11 mouse cellular contexts compared by ENCODE assay signal in genomic region chrX:159629203-159629602, GRCm38 (mm10). TPM values are rescaled to one million over a fixed set of nuclear protein-coding genes. Genes with fewer than 3 reads are reported as not detected.
DNase-seq lines count a peak whose midpoint lies in the region; ATAC-seq and TF ChIP-seq lines count a peak whose summit lies in the region.
"Had no signal": no experiment of that assay in that cellular context is flagged by ENCODE, and none has a peak within 500 bp of the region (broad histone marks: within the 10 kb centered on the region; RNA-seq: fewer than 3 reads in every experiment).

No protein-coding gene starts in this region.

- peak overlapping the region; percentile 85; the same call in 1 of the 2 replicates for H3K4me2 ChIP-seq in heart, postnatal 0 days (ENCODE audit: low read depth, low read length)
- H3K4me2 ChIP-seq in stomach, embryonic 14.5 days (replicated peaks; ENCODE audit: low read depth, low read length) = peak overlapping the region; percentile 46
- no peak overlapping the region for H3K4me2 ChIP-seq in stomach, postnatal 0 days (replicated peaks; ENCODE audit: low read depth)
- peak overlapping the region; percentile 91 for H3K4me2 ChIP-seq in liver, embryonic 13.5 days

- ATAC-seq in heart, postnatal 0 days (ENCODE audit: insufficient read depth, low read depth) = no peak
- ATAC-seq in stomach, embryonic 14.5 days (ENCODE audit: insufficient number of reproducible peaks, insufficient read depth, low FRiP score, low read depth) = no peak
- ATAC-seq in stomach, postnatal 0 days (ENCODE audit: low FRiP score, low TSS enrichment) = no peak
- no peak for ATAC-seq in liver, embryonic 13.5 days (ENCODE audit: low read depth)

- DNase-seq in heart, postnatal 0 days (ENCODE audit: low spot score) = no peak
- DNase-seq in heart, adult 9 months (ENCODE audit: low spot score in 2 of 2) = no peak
- DNase-seq in stomach, postnatal 0 days (ENCODE audit: low spot score) = no peak
- no peak for DNase-seq in liver, embryonic 13.5 days
- DNase-seq in natural killer cell, adult 2 months (ENCODE audit: low spot score in 2 of 2) = no peak
- DNase-seq in urinary bladder, postnatal 10 days (ENCODE audit: low spot score) = no peak
- DNase-seq in lung, postnatal 10 days = no peak
- DNase-seq: cerebellum, adult 8-10 months; lung, postnatal 4 days had no signal

- H3K27ac ChIP-seq in heart, postnatal 0 days (ENCODE audit: low read depth) = no peak overlapping the region
- H3K27ac ChIP-seq in stomach, embryonic 14.5 days (ENCODE audit: low read length) = no peak overlapping the region
- H3K27ac ChIP-seq in stomach, postnatal 0 days (replicated peaks) = no peak overlapping the region
- H3K27ac ChIP-seq in liver, embryonic 13.5 days = no peak overlapping the region
- H3K27ac ChIP-seq: heart, embryonic 10.5 days had no signal

- no peaks in the 10 kb centered on the region for H3K36me3 ChIP-seq in heart, postnatal 0 days (replicated peaks; ENCODE audit: control insufficient read depth, insufficient read depth, low read length)
- H3K36me3 ChIP-seq in stomach, embryonic 14.5 days (ENCODE audit: control insufficient read depth, insufficient read depth, low read length) = no peaks in the 10 kb centered on the region
- H3K36me3 ChIP-seq in stomach, postnatal 0 days (ENCODE audit: control insufficient read depth, insufficient read depth, low read length) = no peaks in the 10 kb centered on the region
- H3K36me3 ChIP-seq in liver, embryonic 13.5 days = no peaks in the 10 kb centered on the region
- H3K36me3 ChIP-seq: heart, embryonic 10.5 days had no signal

- TF ChIP-seq EP300 in heart, postnatal 0 days (IDR thresholded peaks at IDR 0.05; ENCODE audit: low read depth) = no peak
- no peak for TF ChIP-seq EP300 in stomach, postnatal 0 days (optimal IDR thresholded peaks at IDR 0.05)

- H3K9me3 ChIP-seq in heart, postnatal 0 days (replicated peaks; ENCODE audit: control insufficient read depth, low read length) = no peaks in the 10 kb centered on the region
- no peaks in the 10 kb centered on the region for H3K9me3 ChIP-seq in stomach, embryonic 14.5 days (ENCODE audit: control insufficient read depth, low read depth, low read length)
- H3K9me3 ChIP-seq in stomach, postnatal 0 days (ENCODE audit: control insufficient read depth, low read length) = no peaks in the 10 kb centered on the region
- no peaks in the 10 kb centered on the region for H3K9me3 ChIP-seq in liver, embryonic 13.5 days (replicated peaks)
- H3K9me3 ChIP-seq: heart, embryonic 10.5 days had no signal

- H3K27me3 ChIP-seq in heart, postnatal 0 days (ENCODE audit: control insufficient read depth, insufficient read depth, low read length) = no peaks in the 10 kb centered on the region
- no peaks in the 10 kb centered on the region for H3K27me3 ChIP-seq in stomach, embryonic 14.5 days (ENCODE audit: control insufficient read depth, insufficient read depth, low read length)
- H3K27me3 ChIP-seq in stomach, postnatal 0 days (ENCODE audit: control insufficient read depth, insufficient read depth, low read length) = no peaks in the 10 kb centered on the region
- no peaks in the 10 kb centered on the region for H3K27me3 ChIP-seq in liver, embryonic 13.5 days

- WGBS in heart, postnatal 0 days = 46% methylated on average over 2 of the region's 2 CpGs
- WGBS in stomach, embryonic 14.5 days = 26% methylated on average over 2 of the region's 2 CpGs
- WGBS in stomach, postnatal 0 days = 48% methylated on average over 2 of the region's 2 CpGs
- WGBS in liver, embryonic 13.5 days (ENCODE audit: insufficient replicate concordance) = 21% methylated on average over 2 of the region's 2 CpGs

- 0 out of 2 replicates have a peak, but pooled peaks cover 3% of the 10 kb centered on the region for H3K4me1 ChIP-seq in heart, postnatal 0 days (ENCODE audit: control insufficient read depth, insufficient read depth)
- 0 out of 2 replicates have a peak, but pooled peaks cover 2% of the 10 kb centered on the region for H3K4me1 ChIP-seq in stomach, embryonic 14.5 days (ENCODE audit: control insufficient read depth, insufficient read depth, low read length)
- H3K4me1 ChIP-seq in stomach, postnatal 0 days (replicated peaks; ENCODE audit: control insufficient read depth, insufficient read depth) = no peaks in the 10 kb centered on the region
- H3K4me1 ChIP-seq in liver, embryonic 13.5 days (replicated peaks) = peaks cover 19% of the 10 kb centered on the region

- H3K9ac ChIP-seq in heart, postnatal 0 days (replicated peaks; ENCODE audit: low read depth, low read length) = no peak overlapping the region
- H3K9ac ChIP-seq in stomach, embryonic 14.5 days (replicated peaks; ENCODE audit: low read depth, low read length) = no peak overlapping the region
- no peak overlapping the region for H3K9ac ChIP-seq in stomach, postnatal 0 days (ENCODE audit: low read length)
- H3K9ac ChIP-seq in liver, embryonic 13.5 days = no peak overlapping the region

- no peak for TF ChIP-seq CTCF in heart, postnatal 0 days (IDR thresholded peaks at IDR 0.05; ENCODE audit: low read depth)
- no peak for TF ChIP-seq CTCF in stomach, postnatal 0 days (IDR thresholded peaks at IDR 0.05; ENCODE audit: low read depth)

- no peak overlapping the region for H3K4me3 ChIP-seq in heart, postnatal 0 days (ENCODE audit: low read depth, low read length)
- 0 out of 2 replicates have a peak overlapping the region, but pooled peaks have one; percentile 51 for H3K4me3 ChIP-seq in stomach, embryonic 14.5 days (ENCODE audit: low read depth, low read length)
- H3K4me3 ChIP-seq in stomach, postnatal 0 days (ENCODE audit: low read depth, low read length) = no peak overlapping the region
- H3K4me3 ChIP-seq in liver, embryonic 13.5 days (replicated peaks) = no peak overlapping the region

RNA-seq across cellular contexts. Expression of gene Sh3kbp1, which starts 2.1 kb away (rescaled TPM):
- 203 and 255 TPM in 2 replicates for total RNA-seq in heart, postnatal 0 days (2014; rRNA removed; ENCODE audit: low replicate concordance)
- polyA plus RNA-seq in heart, postnatal 0 days (2015; fragmentation: Nextera tagmentation; extraction: Ambion mirVana) = 231 and 279 TPM in 2 replicates
- 35.0 and 37.3 TPM in 2 replicates for polyA plus RNA-seq in stomach, embryonic 14.5 days (2014; fragmentation: Nextera tagmentation; extraction: Ambion mirVana)
- polyA plus RNA-seq in stomach, postnatal 0 days (2015; fragmentation: Nextera tagmentation; extraction: Ambion mirVana) = 11.0 and 13.3 TPM in 2 replicates
- polyA plus RNA-seq in liver, embryonic 13.5 days (2015; fragmentation: Nextera tagmentation; extraction: Ambion mirVana) = 10.7 and 14.3 TPM in 2 replicates
